Mouse (Mus musculus): ENCODE data around the gene Manba. TPM values are rescaled to one million over a fixed set of nuclear protein-coding genes. Genes with fewer than 3 reads are reported as not detected.

The Manba gene
- polyA plus RNA-seq, 1 experiment from 2014 or later = 20.1 TPM

GRCm38 (mm10) chr3:135563163-135563689 is 77.8 kb downstream of the Manba start:
- no peak for ATAC-seq
- H3K4me3 ChIP-seq (ENCODE audit: low read length) = no peak overlapping the region
- 78% methylated on average over 17 of the region's 17 CpGs for WGBS
- H3K27ac ChIP-seq (ENCODE audit: low read length) = no peak overlapping the region
- H3K27me3 ChIP-seq (replicated peaks; ENCODE audit: control insufficient read depth, insufficient read depth, low read length) = no peaks in the 10 kb centered on the region
- H3K9ac ChIP-seq (ENCODE audit: low read depth, low read length) = no peak overlapping the region
- no peaks in the 10 kb centered on the region for H3K9me3 ChIP-seq (ENCODE audit: control insufficient read depth, low read length)
- H3K36me3 ChIP-seq (ENCODE audit: control insufficient read depth, insufficient read depth, low read length) = no peaks in the 10 kb centered on the region
- no peak overlapping the region for H3K4me2 ChIP-seq (ENCODE audit: low read depth, low read length)
- no peaks in the 10 kb centered on the region for H3K4me1 ChIP-seq (ENCODE audit: control insufficient read depth, insufficient read depth, low read length)

GRCm38 (mm10) chr3:135564706-135565105 is 79.3 kb downstream of the Manba start:
- Histone ChIP-seq H3K4me3 (ENCODE audit: low read length) (no peak overlapping the region), H3K27me3 (replicated peaks; ENCODE audit: control insufficient read depth, insufficient read depth, low read length) (no peaks in the 10 kb centered on the region), H3K9ac (ENCODE audit: low read depth, low read length) (no peak overlapping the region), H3K9me3 (ENCODE audit: control insufficient read depth, low read length) (no peaks in the 10 kb centered on the region), H3K4me2 (ENCODE audit: low read depth, low read length) (no peak overlapping the region), H3K36me3 (ENCODE audit: control insufficient read depth, insufficient read depth, low read length) (no peaks in the 10 kb centered on the region), H3K27ac (ENCODE audit: low read length) (no peak overlapping the region), H3K4me1 (ENCODE audit: control insufficient read depth, insufficient read depth, low read length) (no peaks in the 10 kb centered on the region)
- 81% methylated on average over 9 of the region's 9 CpGs for WGBS
- ATAC-seq = no peak

GRCm38 (mm10) chr3:135565306-135565705 is 79.9 kb downstream of the Manba start:
- H3K27me3 ChIP-seq (replicated peaks; ENCODE audit: control insufficient read depth, insufficient read depth, low read length) = no peaks in the 10 kb centered on the region
- no peak overlapping the region for H3K4me3 ChIP-seq (ENCODE audit: low read length)
- H3K36me3 ChIP-seq (ENCODE audit: control insufficient read depth, insufficient read depth, low read length) = peaks cover 1% of the 10 kb centered on the region; the same call in 1 of the 2 replicates
- H3K27ac ChIP-seq (ENCODE audit: low read length) = no peak overlapping the region
- H3K9ac ChIP-seq (ENCODE audit: low read depth, low read length) = no peak overlapping the region
- no peaks in the 10 kb centered on the region for H3K4me1 ChIP-seq (ENCODE audit: control insufficient read depth, insufficient read depth, low read length)
- H3K9me3 ChIP-seq (ENCODE audit: control insufficient read depth, low read length) = no peaks in the 10 kb centered on the region
- no peak for ATAC-seq
- no peak overlapping the region for H3K4me2 ChIP-seq (ENCODE audit: low read depth, low read length)
- WGBS = 90% methylated on average over 4 of the region's 4 CpGs

GRCm38 (mm10) chr3:135567888-135568287 is 82.5 kb downstream of the Manba start:
- no peak overlapping the region for H3K4me3 ChIP-seq (ENCODE audit: low read length)
- no peak overlapping the region for H3K27ac ChIP-seq (ENCODE audit: low read length)
- 77% methylated on average over 6 of the region's 6 CpGs for WGBS
- no peak overlapping the region for H3K4me2 ChIP-seq (ENCODE audit: low read depth, low read length)
- no peaks in the 10 kb centered on the region for H3K27me3 ChIP-seq (replicated peaks; ENCODE audit: control insufficient read depth, insufficient read depth, low read length)
- H3K9me3 ChIP-seq (ENCODE audit: control insufficient read depth, low read length) = no peaks in the 10 kb centered on the region
- no peaks in the 10 kb centered on the region for H3K4me1 ChIP-seq (ENCODE audit: control insufficient read depth, insufficient read depth, low read length)
- no peak overlapping the region for H3K9ac ChIP-seq (ENCODE audit: low read depth, low read length)
- ATAC-seq = no peak
- peaks cover 3% of the 10 kb centered on the region; the same call in 1 of the 2 replicates for H3K36me3 ChIP-seq (ENCODE audit: control insufficient read depth, insufficient read depth, low read length)

- Histone ChIP-seq H3K9me3 (ENCODE audit: control insufficient read depth, low read length) (no peaks in the 10 kb centered on the region), H3K4me2 (ENCODE audit: low read depth, low read length) (no peak overlapping the region), H3K4me3 (ENCODE audit: low read length) (no peak overlapping the region), H3K27me3 (replicated peaks; ENCODE audit: control insufficient read depth, insufficient read depth, low read length) (no peaks in the 10 kb centered on the region), H3K4me1 (ENCODE audit: control insufficient read depth, insufficient read depth, low read length) (peaks cover 7% of the 10 kb centered on the region; the same call in 1 of the 2 replicates), H3K27ac (ENCODE audit: low read length) (no peak overlapping the region), H3K36me3 (ENCODE audit: control insufficient read depth, insufficient read depth, low read length) (peaks cover 3% of the 10 kb centered on the region; the same call in 1 of the 2 replicates), H3K9ac (ENCODE audit: low read depth, low read length) (no peak overlapping the region)
- WGBS = 61% methylated on average over 5 of the region's 5 CpGs
- ATAC-seq = no peak
Observed at GRCm38 (mm10) chr3:135568633-135569032, 83.2 kb downstream of the Manba start.

- H3K9me3 ChIP-seq (ENCODE audit: control insufficient read depth, low read length) = no peaks in the 10 kb centered on the region
- H3K9ac ChIP-seq (ENCODE audit: low read depth, low read length) = no peak overlapping the region
- no peak overlapping the region for H3K4me2 ChIP-seq (ENCODE audit: low read depth, low read length)
- no peaks in the 10 kb centered on the region for H3K27me3 ChIP-seq (replicated peaks; ENCODE audit: control insufficient read depth, insufficient read depth, low read length)
- H3K27ac ChIP-seq (ENCODE audit: low read length) = no peak overlapping the region
- ATAC-seq = no peak
- H3K36me3 ChIP-seq (ENCODE audit: control insufficient read depth, insufficient read depth, low read length) = peaks cover 3% of the 10 kb centered on the region; the same call in 1 of the 2 replicates
- H3K4me1 ChIP-seq (ENCODE audit: control insufficient read depth, insufficient read depth, low read length) = peaks cover 7% of the 10 kb centered on the region; the same call in 1 of the 2 replicates
- 70% methylated on average over 13 of the region's 13 CpGs for WGBS
- no peak overlapping the region for H3K4me3 ChIP-seq (ENCODE audit: low read length)
Observed at GRCm38 (mm10) chr3:135571540-135571939, 86.1 kb downstream of the Manba start.

GRCm38 (mm10) chr3:135573051-135573450 is 87.6 kb downstream of the Manba start:
- Histone ChIP-seq H3K36me3 (ENCODE audit: control insufficient read depth, insufficient read depth, low read length) (peaks cover 3% of the 10 kb centered on the region; the same call in 1 of the 2 replicates), H3K4me1 (ENCODE audit: control insufficient read depth, insufficient read depth, low read length) (peaks cover 7% of the 10 kb centered on the region; the same call in 1 of the 2 replicates), H3K27me3 (replicated peaks; ENCODE audit: control insufficient read depth, insufficient read depth, low read length) (no peaks in the 10 kb centered on the region), H3K27ac (ENCODE audit: low read length) (no peak overlapping the region), H3K4me3 (ENCODE audit: low read length) (no peak overlapping the region), H3K9ac (ENCODE audit: low read depth, low read length) (0 out of 2 replicates have a peak overlapping the region, but pooled peaks have one; percentile 10), H3K4me2 (ENCODE audit: low read depth, low read length) (no peak overlapping the region), H3K9me3 (ENCODE audit: control insufficient read depth, low read length) (no peaks in the 10 kb centered on the region)
- 41% methylated on average over 6 of the region's 6 CpGs for whole genome bisulfite sequencing
- no peak for ATAC-seq

- Histone ChIP-seq H3K4me3 (ENCODE audit: low read length) (no peak overlapping the region), H3K27me3 (replicated peaks; ENCODE audit: control insufficient read depth, insufficient read depth, low read length) (no peaks in the 10 kb centered on the region), H3K4me2 (ENCODE audit: low read depth, low read length) (no peak overlapping the region), H3K4me1 (ENCODE audit: control insufficient read depth, insufficient read depth, low read length) (peaks cover 13% of the 10 kb centered on the region), H3K27ac (ENCODE audit: low read length) (no peak overlapping the region), H3K36me3 (ENCODE audit: control insufficient read depth, insufficient read depth, low read length) (peaks cover 3% of the 10 kb centered on the region; the same call in 1 of the 2 replicates), H3K9me3 (ENCODE audit: control insufficient read depth, low read length) (no peaks in the 10 kb centered on the region), H3K9ac (ENCODE audit: low read depth, low read length) (no peak overlapping the region)
- ATAC-seq = no peak
- 62% methylated on average over 3 of the region's 3 CpGs for WGBS
Observed at GRCm38 (mm10) chr3:135575126-135575525, 89.7 kb downstream of the Manba start.

- Histone ChIP-seq H3K27ac (ENCODE audit: low read length) (peak overlapping the region; percentile 10; the same call in 1 of the 2 replicates), H3K4me2 (ENCODE audit: low read depth, low read length) (no peak overlapping the region), H3K36me3 (ENCODE audit: control insufficient read depth, insufficient read depth, low read length) (no peaks in the 10 kb centered on the region), H3K4me3 (ENCODE audit: low read length) (no peak overlapping the region), H3K27me3 (replicated peaks; ENCODE audit: control insufficient read depth, insufficient read depth, low read length) (no peaks in the 10 kb centered on the region), H3K4me1 (ENCODE audit: control insufficient read depth, insufficient read depth, low read length) (peaks cover 6% of the 10 kb centered on the region), H3K9ac (ENCODE audit: low read depth, low read length) (no peak overlapping the region; the same call in 1 of the 2 replicates), H3K9me3 (ENCODE audit: control insufficient read depth, low read length) (no peaks in the 10 kb centered on the region)
- WGBS = 48% methylated on average over 5 of the region's 5 CpGs
- no peak for ATAC-seq
Observed at GRCm38 (mm10) chr3:135578588-135579140, 93.3 kb downstream of the Manba start.

Measured in intestine, embryonic 16.5 days (tissue).